Mouse (Mus musculus) cerebellum, adult 2 months (tissue): ENCODE measurements at regions not wholly inside any gene's neighbourhood (a gene's known extent, or its start where the extent isn't known, plus 50 kb on each side); places are given as distances from the start of the nearest gene placed in this dataset.

Experiments
- CTCF ChIP-seq: fragments of 200-500 bp; IDR thresholded peaks from 2 replicates; pipeline ENCODE4 v1.5.1; 2011; ENCODE audit warnings: low read depth, mild to moderate bottlenecking, control low read depth, low read length, moderate library complexity, borderline replicate concordance; ENCODE audit not compliant: insufficient read depth
- POLR2A ChIP-seq: fragments of 200-500 bp; IDR thresholded peaks from 2 replicates; pipeline ENCODE4 v1.6.1; 2011; ENCODE audit warnings: low read length, control low read depth, borderline replicate concordance; ENCODE audit not compliant: insufficient read depth

DNA sequence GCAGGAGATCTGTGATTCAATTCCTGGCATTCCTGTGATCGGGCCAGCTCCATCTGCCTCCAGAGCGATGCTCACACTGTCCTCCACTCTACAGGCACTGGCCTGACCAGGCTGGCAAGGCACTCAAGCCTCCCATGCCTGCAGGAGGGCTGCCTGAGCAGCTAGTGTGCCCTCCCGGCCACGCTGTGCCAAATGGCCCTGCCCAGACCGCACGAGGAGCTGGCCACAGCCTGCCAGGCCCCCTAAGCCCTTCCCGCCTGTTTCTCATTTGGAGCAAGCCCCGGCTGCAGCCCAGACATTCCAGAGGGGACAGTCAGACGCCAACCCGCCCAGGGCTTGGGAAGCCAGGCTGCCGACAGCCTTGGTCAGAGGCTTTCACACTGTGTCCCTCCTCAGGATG is 195.8 kb downstream of the Bcl11b start:
- TF ChIP-seq POLR2A = no peak
- TF ChIP-seq CTCF = no peak
